Mouse (Mus musculus) left cerebral cortex, postnatal 10 days (tissue): ENCODE measurements at regions not wholly inside any gene's neighbourhood (a gene's known extent, or its start where the extent isn't known, plus 50 kb on each side); places are given as distances from the start of the nearest gene placed in this dataset.

ENCODE experiments used
- DNase-seq, 2 experiments: peaks; one replicate each; pipeline ENCODE4 v3.0.0; 2021 to 2022; ENCODE audit warnings: low spot score in 2 of 2, mixed read lengths in 1 of 2; ENCODE audit errors: extremely low spot score in 1 of 2
- intact Hi-C: fragments of 180-260 bp; cut with DNase I; formaldehyde crosslinking; loops from one replicate; pipeline ENCODE4 v1.15.1; 2025

DNA sequence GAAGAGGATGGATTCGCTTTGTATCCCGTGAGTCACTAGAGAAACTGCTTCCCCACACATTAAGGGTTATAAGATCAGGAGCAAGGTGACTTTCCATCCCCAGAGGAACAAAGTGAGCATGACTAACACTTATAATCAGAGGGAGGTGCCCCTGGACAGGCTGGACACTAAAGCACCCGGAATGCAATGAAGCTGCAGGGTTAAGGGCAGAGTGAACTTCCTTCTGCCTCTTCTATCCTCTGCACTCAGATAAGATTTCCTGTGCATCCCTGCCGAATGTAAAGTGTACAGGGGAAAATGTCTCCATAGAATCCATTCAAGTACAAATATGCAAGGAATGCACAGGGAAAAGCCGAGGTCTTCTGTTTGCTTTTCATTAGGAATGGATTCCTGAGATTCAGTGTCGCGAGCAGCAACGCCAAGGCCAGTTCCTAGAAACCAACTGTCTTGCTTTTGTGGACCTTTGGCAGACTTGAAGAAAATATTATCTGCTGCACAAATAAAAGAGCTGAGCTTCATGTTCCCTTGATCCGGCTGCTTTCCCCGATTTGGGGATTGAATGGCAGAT, 58.5 kb upstream of the Fbxl7 start:
- no peak for DNase-seq
- intact Hi-C loops = no loop called here

DNA sequence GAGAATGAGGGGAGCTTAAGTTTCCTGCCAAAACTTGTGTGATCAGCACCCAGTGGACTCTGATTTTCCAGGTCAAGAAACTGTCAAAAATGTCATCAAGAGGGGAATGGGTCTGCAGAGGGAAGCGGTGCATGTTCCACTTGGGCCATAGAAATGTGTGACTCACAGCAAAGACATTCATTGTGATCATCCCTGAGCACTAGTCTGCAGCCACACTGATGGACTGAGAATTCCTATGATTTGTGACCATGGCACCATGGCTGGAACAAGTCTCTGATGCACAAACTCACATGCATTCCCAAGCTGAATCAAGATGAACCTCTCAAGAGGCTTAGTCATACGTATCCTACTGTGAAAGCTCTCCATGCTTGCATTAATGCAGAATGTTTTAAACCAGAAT, 63.6 kb upstream of the Fbxl7 start:
- intact Hi-C loops = no loop called here
- no peak for DNase-seq

DNA sequence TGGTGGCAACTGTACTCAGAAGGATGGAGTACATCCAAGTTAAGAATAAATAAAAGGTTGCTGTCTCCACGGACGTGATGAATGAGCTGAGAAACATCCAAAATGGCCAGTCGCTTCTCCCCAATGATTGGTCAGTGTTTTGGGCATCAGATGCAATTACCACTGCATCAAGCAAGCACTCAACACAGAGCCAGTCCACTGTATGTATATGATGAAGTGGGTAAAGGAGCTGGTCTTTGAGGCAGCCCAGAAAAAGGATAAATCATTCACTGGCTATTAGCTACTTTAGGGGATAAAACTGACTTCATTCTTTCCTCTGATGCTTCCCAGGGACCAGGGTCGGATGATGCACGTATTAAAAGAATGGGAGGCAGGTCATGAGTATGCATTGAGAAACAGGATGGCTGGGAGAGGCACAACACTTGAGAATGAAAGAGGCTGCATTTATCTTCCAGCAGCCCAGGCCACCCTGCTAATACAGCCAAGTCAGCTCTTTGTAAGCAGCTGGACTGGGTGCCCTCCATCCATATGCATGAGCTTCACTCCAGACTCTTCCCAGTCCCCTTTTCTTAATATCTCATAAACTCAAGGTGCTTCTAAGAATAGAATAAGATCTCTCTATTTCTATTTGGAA, 73.1 kb upstream of the Fbxl7 start:
- DNase-seq = no peak
- intact Hi-C loops = no loop called here

DNA sequence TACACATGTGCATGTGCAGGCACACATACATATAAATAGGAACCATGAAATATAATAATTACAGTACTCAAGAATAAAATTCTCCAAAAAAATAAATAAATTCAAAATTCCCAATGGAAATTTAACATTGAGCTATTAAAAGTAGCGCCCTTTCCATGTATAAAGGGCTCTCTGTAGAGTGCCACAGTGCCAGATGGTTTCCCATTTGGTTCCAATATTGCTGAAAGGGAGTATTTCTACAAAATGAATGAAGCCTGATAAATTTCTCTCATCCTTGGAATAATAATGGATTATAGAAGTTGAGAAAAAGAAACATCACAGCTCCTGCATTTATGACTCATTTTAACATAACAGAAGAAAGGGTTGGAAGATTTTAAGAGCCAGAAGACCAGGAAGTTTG, 75.4 kb upstream of the Fbxl7 start:
- no peak for DNase-seq
- intact Hi-C loops = no loop called here

DNA sequence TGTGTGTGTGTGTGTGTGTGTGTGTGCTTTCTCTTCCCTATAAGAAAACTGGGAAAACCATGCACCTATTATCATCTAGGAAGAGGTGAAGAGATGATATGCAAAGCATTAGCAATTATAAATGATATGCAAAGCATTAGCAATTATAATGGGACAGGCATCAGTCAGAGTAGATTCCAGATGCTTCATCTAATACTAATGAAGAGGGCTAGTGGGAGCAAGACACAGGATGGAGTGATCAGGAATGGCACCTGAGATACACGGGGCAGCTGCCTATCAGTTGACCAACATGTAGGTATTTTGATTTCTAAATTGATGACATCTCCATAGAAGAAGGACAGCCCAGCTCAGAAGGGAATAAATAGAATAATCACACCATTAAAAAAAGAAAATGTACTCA, 97.7 kb upstream of the Fbxl7 start:
- no peak for DNase-seq
- intact Hi-C loops = no loop called here

DNA sequence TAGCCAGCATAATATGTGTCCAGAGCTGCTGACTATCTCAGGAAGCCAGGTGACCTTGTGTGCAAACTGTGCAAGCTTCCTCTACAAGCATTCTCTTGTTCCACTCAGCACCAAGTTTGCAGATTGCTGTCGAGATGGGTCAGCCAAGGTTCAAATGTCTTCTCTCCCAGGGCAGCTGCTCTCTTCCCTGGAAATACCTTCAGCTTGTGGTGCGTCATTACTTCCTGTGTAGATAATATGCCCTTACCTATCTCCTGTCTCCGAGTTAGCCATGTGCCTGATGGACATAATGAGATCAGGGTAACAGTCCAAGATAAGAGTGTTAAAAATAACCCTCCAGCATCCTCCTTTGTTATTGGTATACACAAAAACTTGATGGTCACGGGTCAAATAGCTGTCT, 113.7 kb upstream of the Fbxl7 start:
- DNase-seq = no peak
- intact Hi-C loops = no loop called here

DNA sequence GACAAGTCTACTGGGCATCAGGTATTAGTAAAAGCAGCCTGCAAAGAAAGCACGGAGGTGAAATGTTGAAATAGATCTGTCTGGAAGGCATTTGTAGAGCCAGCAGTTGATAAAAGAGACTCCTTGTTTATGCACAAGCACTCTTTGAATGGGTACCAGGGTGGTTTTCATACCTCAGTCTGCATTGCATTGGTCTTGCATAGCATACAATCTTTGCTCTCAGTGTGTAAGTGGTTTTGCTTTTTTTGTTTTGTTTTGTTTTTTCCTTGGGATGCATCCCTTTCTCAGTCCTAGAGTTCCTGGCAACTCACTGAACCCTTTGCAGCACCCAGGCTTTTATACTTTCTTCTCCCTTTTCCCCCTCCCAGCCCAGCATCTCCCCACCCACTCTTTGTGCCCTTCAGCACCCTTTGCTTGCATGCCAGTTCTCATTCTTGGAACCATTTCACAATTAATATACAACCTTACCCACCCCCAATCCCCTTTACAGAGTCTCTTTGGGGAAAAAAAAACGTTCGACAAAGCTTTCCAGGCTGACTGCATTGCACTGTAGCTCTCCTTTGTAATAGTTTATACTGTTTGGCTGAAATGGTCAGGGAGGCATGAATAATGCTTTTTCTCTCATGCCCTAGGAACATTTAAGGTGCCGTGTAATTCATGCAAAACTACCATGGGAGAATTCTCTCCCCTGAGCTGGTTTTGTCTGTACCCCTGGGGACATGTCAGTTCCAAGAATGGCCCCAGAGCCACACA, 118.7 kb upstream of the Fbxl7 start:
- intact Hi-C loops = no loop called here
- DNase-seq = no peak

DNA sequence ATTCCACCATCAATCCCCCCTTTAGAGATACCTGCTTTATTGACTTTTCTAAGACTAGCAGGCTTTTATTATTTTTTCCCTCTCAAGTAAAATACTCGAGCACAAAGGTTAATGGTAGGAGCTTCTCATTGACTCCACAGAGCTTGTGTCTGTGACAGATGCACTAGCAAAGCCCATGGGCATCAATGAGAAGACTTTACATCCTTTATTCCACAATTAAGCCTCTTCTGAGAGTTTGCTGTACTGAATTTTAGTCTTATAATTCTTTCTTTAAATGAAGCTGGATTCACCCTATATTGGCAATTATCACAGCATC, 119.2 kb upstream of the Fbxl7 start:
- no peak for DNase-seq
- intact Hi-C loops = no loop called here

DNA sequence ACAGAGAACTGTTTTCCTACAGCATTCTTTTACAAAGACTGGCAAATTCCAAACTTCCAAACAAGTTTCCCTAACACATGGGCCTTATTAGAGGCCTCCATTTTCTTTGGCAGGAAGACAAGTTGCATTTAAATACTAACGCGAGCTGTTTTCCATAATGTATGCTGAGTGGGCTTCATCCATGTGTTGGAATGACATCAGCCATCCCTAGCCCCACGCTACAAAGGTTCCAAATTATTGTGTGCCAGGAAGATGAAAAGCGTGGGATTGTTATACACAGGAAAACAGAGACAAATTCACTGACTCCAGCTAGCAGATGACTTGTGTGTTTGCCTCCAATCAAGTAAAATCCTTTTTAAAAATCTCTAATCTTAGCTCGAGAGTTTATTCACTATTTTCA, 125.1 kb upstream of the Fbxl7 start:
- no peak for DNase-seq

DNA sequence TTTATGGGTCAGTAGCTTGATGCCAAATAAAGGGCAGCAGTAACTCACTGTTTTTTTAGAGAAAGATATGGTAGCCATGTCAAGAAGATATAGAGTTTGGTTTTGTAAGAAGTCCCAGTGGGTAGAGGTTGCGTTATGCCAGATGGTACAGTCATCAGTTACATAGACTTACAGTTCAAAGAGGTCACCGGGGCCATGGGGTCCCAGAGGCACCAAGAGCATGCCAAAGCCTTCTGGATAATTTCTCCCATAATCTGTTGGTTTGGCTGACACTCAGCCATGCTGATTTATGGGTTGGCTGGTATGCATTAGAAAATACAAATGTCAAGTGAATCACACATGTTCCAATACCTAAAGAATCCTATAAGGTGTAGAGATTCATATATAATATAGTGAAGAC, 137.9 kb upstream of the Fbxl7 start:
- no peak for DNase-seq
- intact Hi-C loops = no loop called here

More for the DNA sequence above, 125.1 kb upstream of the Fbxl7 start:
- intact Hi-C loops = no loop called here

DNA sequence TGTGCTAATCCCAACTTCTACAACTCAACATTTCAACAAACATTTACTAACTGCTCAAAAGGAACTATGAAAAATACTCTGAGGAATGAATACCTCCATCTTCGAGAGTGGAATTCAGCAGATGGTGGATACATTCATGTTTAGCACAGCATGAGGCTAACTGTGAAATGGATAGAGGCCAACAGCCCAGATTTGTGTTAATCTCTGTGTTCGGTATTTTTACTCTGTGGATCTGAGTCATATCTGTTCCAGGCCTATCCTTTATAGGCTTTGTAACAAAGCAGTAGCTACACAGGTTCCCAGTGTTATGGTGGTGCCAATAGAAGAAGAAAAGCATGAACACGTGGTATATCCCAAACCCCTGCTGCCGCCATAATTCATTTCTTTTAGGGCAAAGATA, 148.4 kb upstream of the Fbxl7 start:
- intact Hi-C loops = no loop called here
- peak in 1 of 2 experiments; percentile 48 for DNase-seq

DNA sequence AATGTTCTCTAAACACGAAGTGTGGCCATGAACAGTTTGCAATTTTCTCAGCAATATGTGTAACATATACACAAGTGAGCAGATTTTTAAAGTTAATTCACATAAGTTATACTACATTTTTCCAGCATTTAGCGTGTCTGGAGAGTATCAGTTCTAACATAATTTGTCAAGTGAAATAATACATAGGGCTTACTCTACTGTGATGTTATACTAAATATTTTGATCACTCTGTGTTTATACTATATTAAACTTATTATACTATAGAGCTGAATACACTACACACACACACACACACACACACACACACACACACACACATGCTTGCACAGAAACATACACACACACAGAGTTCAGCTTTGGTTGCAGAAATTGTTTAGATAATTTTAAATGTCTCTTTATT, 155.3 kb upstream of the Fbxl7 start:
- intact Hi-C loops = no loop called here
- DNase-seq = no peak

DNA sequence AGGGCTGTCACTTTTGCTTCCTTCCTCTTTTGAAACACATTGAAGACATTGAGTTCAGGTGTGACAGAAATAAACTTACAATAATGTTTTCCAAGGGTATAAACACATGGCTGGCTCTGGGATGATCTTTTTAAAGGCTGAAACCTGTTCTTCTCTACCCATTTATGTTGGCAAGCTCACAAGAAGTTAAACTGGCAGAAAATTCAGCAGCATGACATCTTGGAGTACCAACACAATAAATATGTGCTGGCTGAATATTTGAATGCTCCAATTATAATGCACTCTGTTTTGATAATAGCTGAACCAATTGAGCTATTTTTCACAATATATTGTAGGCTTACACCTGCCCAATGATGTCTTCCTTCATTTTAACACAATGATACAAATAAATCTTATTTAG, 168.1 kb upstream of the Fbxl7 start:
- DNase-seq = no peak
- intact Hi-C loops = no loop called here

DNA sequence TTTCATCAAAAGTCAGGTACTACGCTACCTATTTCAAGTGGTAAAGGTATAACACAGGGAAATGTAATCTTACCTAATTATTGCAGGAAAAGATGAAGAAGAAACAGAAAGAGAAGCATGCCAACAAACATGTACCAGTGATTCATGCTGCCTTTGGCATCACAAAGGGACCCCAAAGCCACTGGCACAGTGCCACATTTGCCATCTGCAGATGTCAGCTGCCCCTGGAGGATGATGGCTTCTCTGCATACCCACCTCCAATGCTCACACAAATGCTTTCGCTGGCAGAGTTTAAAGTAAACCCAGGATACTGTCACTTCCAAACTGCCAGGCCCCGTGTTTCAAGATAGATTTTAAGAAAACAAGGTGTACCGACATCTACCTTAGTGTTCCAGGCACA, 168.6 kb upstream of the Fbxl7 start:
- peak; percentile 19 to 49 for DNase-seq
- intact Hi-C loops = no loop called here

DNA sequence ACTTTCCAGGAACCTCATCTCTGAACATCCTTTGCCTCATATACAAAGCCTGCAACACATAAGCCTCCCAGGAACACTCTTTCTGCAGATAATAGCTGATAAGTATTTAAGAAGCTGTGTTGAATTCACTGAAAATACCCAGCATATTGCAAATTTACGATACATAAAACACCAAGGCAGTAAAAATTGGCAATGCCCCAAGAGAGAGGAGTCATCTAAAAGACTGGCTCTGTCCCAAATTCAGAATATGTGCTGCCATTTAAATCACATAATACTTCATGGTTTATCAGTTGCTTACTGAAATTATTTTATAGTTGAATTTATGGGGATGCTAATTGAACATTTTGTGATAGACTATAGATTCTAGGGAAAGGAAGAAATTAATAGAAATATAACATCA, 172.3 kb upstream of the Fbxl7 start:
- intact Hi-C loops = no loop called here
- peak in 1 of 2 experiments; percentile 12 for DNase-seq

DNA sequence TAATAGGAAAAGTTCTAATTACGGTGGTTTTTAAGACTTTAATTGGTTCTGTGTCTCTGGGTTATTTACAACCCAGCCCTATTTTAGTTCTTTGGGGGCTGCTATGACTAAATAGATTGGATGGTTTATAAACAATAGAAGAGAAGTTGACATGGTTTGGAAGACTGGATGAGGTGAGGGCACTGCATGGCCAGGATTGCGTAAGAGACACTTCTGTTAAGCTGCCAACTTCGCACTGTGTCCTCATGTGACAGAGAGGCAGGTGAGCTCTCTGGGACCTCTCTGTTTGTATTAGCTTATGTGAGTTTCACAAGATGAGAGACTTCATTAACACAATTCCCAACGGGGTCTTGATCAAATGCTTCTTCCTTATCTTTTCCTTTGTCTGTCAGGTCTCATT, 182.5 kb upstream of the Fbxl7 start:
- intact Hi-C loops = no loop called here
- no peak for DNase-seq

DNA sequence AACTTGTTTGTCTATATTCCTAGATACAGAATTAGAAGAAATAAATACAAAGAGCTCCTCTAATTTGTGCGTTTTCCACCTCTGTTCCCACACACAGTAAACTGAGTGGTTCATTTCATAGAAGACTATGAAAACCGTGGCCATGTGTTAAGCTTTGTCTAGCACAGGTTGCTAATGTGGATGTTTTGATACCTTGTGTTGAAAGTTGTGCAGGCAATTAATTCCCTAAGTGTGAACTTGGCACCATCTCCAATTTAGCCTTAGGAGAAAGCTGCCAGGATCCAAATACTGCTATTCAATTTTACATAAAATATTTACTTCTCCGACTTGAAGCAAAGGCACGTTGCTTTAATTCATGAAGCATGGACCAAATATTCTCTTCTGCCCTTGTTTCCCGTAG, 187.4 kb upstream of the Fbxl7 start:
- intact Hi-C loops = no loop called here
- DNase-seq = no peak

DNA sequence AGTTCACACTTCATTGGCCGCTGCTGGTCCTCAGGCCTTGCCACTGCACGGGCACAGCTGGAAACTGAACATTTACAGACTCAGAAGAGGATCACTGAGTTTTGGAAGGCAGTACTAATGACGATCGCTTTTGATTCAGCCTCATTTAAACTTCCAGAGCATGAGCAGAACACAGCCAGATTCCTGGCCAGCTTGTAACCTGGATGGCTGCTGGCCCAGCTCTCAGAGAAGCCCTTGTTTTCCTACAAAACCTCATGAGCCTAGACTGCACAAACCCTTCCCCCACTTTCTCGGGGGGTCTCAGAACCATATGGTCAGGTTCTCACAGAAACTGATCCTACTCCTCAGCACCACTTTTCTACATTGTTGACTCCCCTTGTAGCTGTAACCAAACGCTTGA, 188.2 kb upstream of the Fbxl7 start:
- no peak for DNase-seq
- intact Hi-C loops = no loop called here

DNA sequence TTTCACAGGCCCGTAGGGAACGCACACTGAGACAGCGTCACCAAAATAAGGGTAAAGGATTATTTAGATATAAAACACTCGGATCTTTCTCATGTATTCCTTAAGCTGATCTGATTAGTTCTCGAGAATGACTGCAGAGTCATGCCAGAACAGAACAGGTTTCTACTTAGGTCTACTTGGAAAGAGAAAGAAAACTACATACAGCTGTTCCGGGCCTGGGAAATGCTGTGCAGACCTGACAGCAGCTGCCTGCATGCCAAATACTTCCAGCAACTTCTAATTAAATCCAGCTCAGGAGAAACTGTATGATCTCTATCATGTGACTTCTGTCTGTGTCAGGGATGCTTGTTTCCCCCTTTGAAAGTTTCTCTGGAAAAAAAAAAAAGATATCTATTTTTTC, 193.8 kb upstream of the Fbxl7 start:
- intact Hi-C loops = no loop called here
- DNase-seq = no peak

DNA sequence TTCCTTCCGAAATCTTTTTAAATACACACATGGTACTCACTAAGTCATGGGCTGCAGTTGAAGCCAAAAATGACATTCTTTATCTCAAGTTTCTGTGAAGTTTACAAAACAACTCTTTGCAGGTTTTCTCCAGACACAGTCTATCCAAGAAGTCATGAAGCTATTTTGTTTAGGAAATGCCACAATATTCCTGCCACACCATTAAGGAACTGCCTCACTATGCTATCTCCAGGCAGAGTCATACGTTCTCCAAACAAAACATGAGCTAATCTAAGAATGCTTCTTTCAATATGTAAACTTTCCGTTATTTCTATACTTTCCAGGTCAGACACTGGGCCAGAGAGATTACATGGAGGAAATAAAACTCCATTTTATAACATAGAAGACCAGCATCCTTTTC, 198.7 kb upstream of the Fbxl7 start:
- no peak for DNase-seq
- intact Hi-C loops = no loop called here

DNA sequence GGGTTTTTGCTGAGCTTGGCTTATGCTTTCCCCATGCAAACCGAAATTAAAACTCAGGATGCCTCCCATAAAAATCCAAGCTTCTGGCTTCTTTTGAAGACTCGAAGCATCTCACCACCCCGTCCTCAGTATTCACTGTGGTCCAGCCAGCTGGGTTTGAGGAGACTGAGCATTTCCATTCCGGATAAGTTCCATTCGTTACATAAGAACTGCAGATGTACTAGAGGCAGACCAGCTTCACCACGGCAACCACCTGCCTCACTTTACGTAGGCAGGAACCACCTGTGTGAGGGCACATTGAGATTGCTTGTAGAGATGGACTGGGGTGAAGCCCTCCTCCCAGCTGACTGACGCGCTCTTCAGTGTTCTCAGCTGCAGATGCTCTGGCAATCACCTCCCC, 199.9 kb upstream of the Fbxl7 start:
- peak in 1 of 2 experiments; percentile 4 for DNase-seq
- intact Hi-C loops = no loop called here
